In the genomic region with DNA sequence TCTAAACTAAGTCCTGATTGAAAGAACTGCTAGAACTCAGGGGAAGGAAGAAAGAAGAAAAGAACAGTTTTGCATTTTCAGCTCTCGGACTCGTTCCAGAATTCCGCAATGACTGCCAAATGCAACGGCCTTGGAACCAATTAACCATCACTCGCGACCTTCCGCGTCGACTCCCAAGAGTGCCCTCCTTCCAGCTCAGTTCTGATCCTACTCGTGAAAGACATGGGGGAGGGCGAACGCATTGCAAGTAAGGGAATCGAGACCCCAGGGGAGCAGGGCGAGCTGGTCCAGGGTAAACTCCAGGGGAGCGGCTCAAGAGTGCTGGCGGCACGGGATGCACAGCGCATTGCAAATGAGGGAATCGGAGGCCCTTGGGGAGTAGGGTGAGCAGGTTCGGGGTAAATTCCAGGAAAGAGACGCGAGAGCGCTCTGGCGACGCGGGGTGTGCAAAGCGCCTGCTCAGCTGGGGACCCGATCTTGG, we compare ENCODE assay signal across 9 mouse cellular contexts. TPM values are rescaled to one million over a fixed set of nuclear protein-coding genes. Genes with fewer than 3 reads are reported as not detected.
DNase-seq lines count a peak whose midpoint lies in the region; ATAC-seq lines count a peak whose summit lies in the region.
"Had no signal": no experiment of that assay in that cellular context is flagged by ENCODE, and none has a peak within 500 bp of the region (broad histone marks: within the 10 kb centered on the region; RNA-seq: fewer than 3 reads in every experiment).

No protein-coding gene starts in this region.

- H3K9me3 ChIP-seq in erythroblast, embryonic 14.5 days (ENCODE audit: control insufficient read depth, low read length) = no peaks in the 10 kb centered on the region
- no peaks in the 10 kb centered on the region for H3K9me3 ChIP-seq in forebrain, embryonic 15.5 days
- no peaks in the 10 kb centered on the region for H3K9me3 ChIP-seq in hindbrain, embryonic 12.5 days (replicated peaks)
- H3K9me3 ChIP-seq in stomach, embryonic 15.5 days = no peaks in the 10 kb centered on the region

- H3K9ac ChIP-seq in forebrain, embryonic 15.5 days (replicated peaks) = peak overlapping the region; percentile 70
- H3K9ac ChIP-seq in hindbrain, embryonic 12.5 days = peak overlapping the region; percentile 85
- peak overlapping the region; percentile 74 for H3K9ac ChIP-seq in stomach, embryonic 15.5 days

- WGBS in forebrain, embryonic 15.5 days = under 1% methylated on average over 28 of the region's 28 CpGs
- 0% methylated on average over 28 of the region's 28 CpGs for WGBS in hindbrain, embryonic 12.5 days
- WGBS in stomach, embryonic 15.5 days = under 1% methylated on average over 28 of the region's 28 CpGs

- peak overlapping the region; percentile 67 for H3K4me3 ChIP-seq in erythroblast, embryonic 14.5 days (replicated peaks)
- H3K4me3 ChIP-seq in forebrain, embryonic 15.5 days = peak overlapping the region; percentile 95
- H3K4me3 ChIP-seq in hindbrain, embryonic 12.5 days = peak overlapping the region; percentile 81
- H3K4me3 ChIP-seq in stomach, embryonic 15.5 days (replicated peaks) = peak overlapping the region; percentile 63

- peak overlapping the region; percentile 94 for H3K27ac ChIP-seq in forebrain, embryonic 15.5 days (replicated peaks)
- H3K27ac ChIP-seq in hindbrain, embryonic 12.5 days = peak overlapping the region; percentile 91
- peak overlapping the region; percentile 81 for H3K27ac ChIP-seq in stomach, embryonic 15.5 days

- H3K36me3 ChIP-seq in erythroblast, embryonic 14.5 days (ENCODE audit: control insufficient read depth) = peaks cover 42% of the 10 kb centered on the region
- H3K36me3 ChIP-seq in forebrain, embryonic 15.5 days = peaks cover 21% of the 10 kb centered on the region
- peaks cover 30% of the 10 kb centered on the region for H3K36me3 ChIP-seq in hindbrain, embryonic 12.5 days
- H3K36me3 ChIP-seq in stomach, embryonic 15.5 days = peaks cover 12% of the 10 kb centered on the region

- H3K4me2 ChIP-seq in forebrain, embryonic 15.5 days (replicated peaks) = peak overlapping the region; percentile 76
- peak overlapping the region; percentile 71 for H3K4me2 ChIP-seq in hindbrain, embryonic 12.5 days (replicated peaks)
- peak overlapping the region; percentile 78 for H3K4me2 ChIP-seq in stomach, embryonic 15.5 days

- ATAC-seq in erythroblast, adult 5-6 weeks (replicated peaks; ENCODE audit: low FRiP score, poor library complexity, severe bottlenecking) = no peak
- peak; percentile 78 for ATAC-seq in forebrain, embryonic 15.5 days (replicated peaks)
- ATAC-seq in hindbrain, embryonic 12.5 days (ENCODE audit: low FRiP score) = peak; percentile 79
- peak; percentile 32 for ATAC-seq in stomach, embryonic 15.5 days (ENCODE audit: insufficient read depth, low FRiP score, low read depth)

- H3K4me1 ChIP-seq in erythroblast, embryonic 14.5 days (ENCODE audit: control insufficient read depth) = peaks cover 34% of the 10 kb centered on the region
- peaks cover 36% of the 10 kb centered on the region for H3K4me1 ChIP-seq in forebrain, embryonic 15.5 days
- H3K4me1 ChIP-seq in hindbrain, embryonic 12.5 days = peaks cover 17% of the 10 kb centered on the region
- H3K4me1 ChIP-seq in stomach, embryonic 15.5 days = peaks cover 13% of the 10 kb centered on the region; the same call in 1 of the 2 replicates

- DNase-seq in adrenal gland, postnatal 36 days = peak; percentile 66 to 77
- DNase-seq in layer of hippocampus, postnatal 14 days (ENCODE audit: low spot score in 2 of 2) = peak; percentile 63 to 72
- peak; percentile 34 for DNase-seq in lung, postnatal 36 days

- peaks cover 24% of the 10 kb centered on the region for H3K27me3 ChIP-seq in erythroblast, embryonic 14.5 days (ENCODE audit: control insufficient read depth)
- H3K27me3 ChIP-seq in forebrain, embryonic 15.5 days = no peaks in the 10 kb centered on the region
- H3K27me3 ChIP-seq in hindbrain, embryonic 12.5 days = no peaks in the 10 kb centered on the region
- no peaks in the 10 kb centered on the region for H3K27me3 ChIP-seq in stomach, embryonic 15.5 days (replicated peaks)

RNA-seq across cellular contexts. Expression of gene Tulp3, which starts 0.4 kb away (rescaled TPM):
- 0.07 TPM in 2 replicates for polyA plus RNA-seq in erythroblast, embryonic 14.5 days (2012)
- 0.38 and 0.42 TPM in 2 replicates for total RNA-seq in erythroblast, adult 5-6 weeks (2015; ENCODE audit: low replicate concordance)
- total RNA-seq in erythroblast, adult 5-6 weeks (2017; ENCODE audit: low replicate concordance) = not detected in 2 replicates
- 10 to 100 TPM; 35.0 to 44.2 TPM for total RNA-seq in adrenal gland, postnatal 36 days (2021)
- 15.1 and 15.4 TPM in 2 replicates for polyA plus RNA-seq in forebrain, embryonic 15.5 days (2015; fragmentation: Nextera tagmentation; extraction: Ambion mirVana)
- 22.0 and 22.2 TPM in 2 replicates for polyA plus RNA-seq in hindbrain, embryonic 12.5 days (2016; fragmentation: Nextera tagmentation; extraction: Ambion mirVana)
- 10 to 100 TPM; 21.7 to 23.3 TPM for total RNA-seq in layer of hippocampus, postnatal 14 days (2021)
- polyA plus RNA-seq in stomach, embryonic 15.5 days (2015; fragmentation: Nextera tagmentation; extraction: Ambion mirVana) = 14.6 and 15.8 TPM in 2 replicates

RNA-seq across cellular contexts. Expression of gene Rhno1, which starts 7.5 kb away (rescaled TPM):
- polyA plus RNA-seq in erythroblast, embryonic 14.5 days (2012) = 9.8 and 9.9 TPM in 2 replicates
- total RNA-seq in erythroblast, adult 5-6 weeks (2015; ENCODE audit: low replicate concordance) = 37.4 and 39.6 TPM in 2 replicates
- 19.5 and 38.2 TPM in 2 replicates for total RNA-seq in erythroblast, adult 5-6 weeks (2017; ENCODE audit: low replicate concordance)
- total RNA-seq in adrenal gland, postnatal 36 days (2021) = 10 to 100 TPM; 16.4 to 19.7 TPM
- polyA plus RNA-seq in forebrain, embryonic 15.5 days (2015; fragmentation: Nextera tagmentation; extraction: Ambion mirVana) = 135 and 140 TPM in 2 replicates
- 138 and 142 TPM in 2 replicates for polyA plus RNA-seq in hindbrain, embryonic 12.5 days (2016; fragmentation: Nextera tagmentation; extraction: Ambion mirVana)
- 10 to 100 TPM; 18.9 to 19.6 TPM for total RNA-seq in layer of hippocampus, postnatal 14 days (2021)
- polyA plus RNA-seq in stomach, embryonic 15.5 days (2015; fragmentation: Nextera tagmentation; extraction: Ambion mirVana) = 96.8 and 102 TPM in 2 replicates

RNA-seq across cellular contexts. Expression of gene Foxm1, which starts 7.5 kb away (rescaled TPM):
- 8.2 and 8.8 TPM in 2 replicates for polyA plus RNA-seq in erythroblast, embryonic 14.5 days (2012)
- total RNA-seq in erythroblast, adult 5-6 weeks (2015; ENCODE audit: low replicate concordance) = 17.7 and 25.9 TPM in 2 replicates
- 14.1 and 29.7 TPM in 2 replicates for total RNA-seq in erythroblast, adult 5-6 weeks (2017; ENCODE audit: low replicate concordance)
- total RNA-seq in adrenal gland, postnatal 36 days (2021) = 1 to 10 TPM; 4.8 to 5.3 TPM
- polyA plus RNA-seq in forebrain, embryonic 15.5 days (2015; fragmentation: Nextera tagmentation; extraction: Ambion mirVana) = 21.0 and 25.2 TPM in 2 replicates
- 36.1 and 40.3 TPM in 2 replicates for polyA plus RNA-seq in hindbrain, embryonic 12.5 days (2016; fragmentation: Nextera tagmentation; extraction: Ambion mirVana)
- 1 to 10 TPM; 3.8 to 4.1 TPM for total RNA-seq in layer of hippocampus, postnatal 14 days (2021)
- polyA plus RNA-seq in stomach, embryonic 15.5 days (2015; fragmentation: Nextera tagmentation; extraction: Ambion mirVana) = 23.2 and 27.3 TPM in 2 replicates

RNA-seq across cellular contexts. Expression of gene Tex52, which starts 20.0 kb away (rescaled TPM):
- 0.03 TPM in 1 of 2 replicates, not detected in the other for polyA plus RNA-seq in erythroblast, embryonic 14.5 days (2012)
- total RNA-seq in erythroblast, adult 5-6 weeks (2015; ENCODE audit: low replicate concordance) = not detected in 2 replicates
- not detected in 2 replicates for total RNA-seq in erythroblast, adult 5-6 weeks (2017; ENCODE audit: low replicate concordance)
- not detected for total RNA-seq in adrenal gland, postnatal 36 days (2021)
- 0.43 and 0.51 TPM in 2 replicates for polyA plus RNA-seq in forebrain, embryonic 15.5 days (2015; fragmentation: Nextera tagmentation; extraction: Ambion mirVana)
- 0.65 and 0.76 TPM in 2 replicates for polyA plus RNA-seq in hindbrain, embryonic 12.5 days (2016; fragmentation: Nextera tagmentation; extraction: Ambion mirVana)
- total RNA-seq in layer of hippocampus, postnatal 14 days (2021) = under 1 TPM; 0.67 to 0.74 TPM
- 0.28 and 0.31 TPM in 2 replicates for polyA plus RNA-seq in stomach, embryonic 15.5 days (2015; fragmentation: Nextera tagmentation; extraction: Ambion mirVana)

RNA-seq across cellular contexts. Expression of gene Gm44596, which starts 20.1 kb away (rescaled TPM):
- not detected in 2 replicates for polyA plus RNA-seq in erythroblast, embryonic 14.5 days (2012)
- not detected in 2 replicates for total RNA-seq in erythroblast, adult 5-6 weeks (2015; ENCODE audit: low replicate concordance)
- not detected in 2 replicates for total RNA-seq in erythroblast, adult 5-6 weeks (2017; ENCODE audit: low replicate concordance)
- total RNA-seq in adrenal gland, postnatal 36 days (2021) = not detected
- polyA plus RNA-seq in forebrain, embryonic 15.5 days (2015; fragmentation: Nextera tagmentation; extraction: Ambion mirVana) = not detected in 2 replicates
- polyA plus RNA-seq in hindbrain, embryonic 12.5 days (2016; fragmentation: Nextera tagmentation; extraction: Ambion mirVana) = not detected in 2 replicates
- total RNA-seq in layer of hippocampus, postnatal 14 days (2021) = not detected
- polyA plus RNA-seq in stomach, embryonic 15.5 days (2015; fragmentation: Nextera tagmentation; extraction: Ambion mirVana) = not detected in 2 replicates
- total RNA-seq: layer of hippocampus, postnatal 25 days had no signal

Comparison
In these comparisons a context has a peak if more than half of its experiments do, and no peak if none do; other contexts are left out.
1. RNA of gene Tulp3, which starts 0.4 kb away (polyA plus RNA-seq): 22.0 to 22.2 TPM in hindbrain, embryonic 12.5 days, 15.1 to 15.4 TPM in forebrain, embryonic 15.5 days and 14.6 to 15.8 TPM in stomach, embryonic 15.5 days; 0.07 TPM in erythroblast, embryonic 14.5 days; every median in the first group is over 10 times any median in the second.
2. Peak in every context shown above with its lines, with median percentiles within 50 percentile points of each other: H3K4me3 ChIP-seq, DNase-seq, H3K27ac ChIP-seq, H3K4me2 ChIP-seq and H3K9ac ChIP-seq.